Mouse (Mus musculus): Measurements from ENCODE around the gene Ints12.

DNA sequence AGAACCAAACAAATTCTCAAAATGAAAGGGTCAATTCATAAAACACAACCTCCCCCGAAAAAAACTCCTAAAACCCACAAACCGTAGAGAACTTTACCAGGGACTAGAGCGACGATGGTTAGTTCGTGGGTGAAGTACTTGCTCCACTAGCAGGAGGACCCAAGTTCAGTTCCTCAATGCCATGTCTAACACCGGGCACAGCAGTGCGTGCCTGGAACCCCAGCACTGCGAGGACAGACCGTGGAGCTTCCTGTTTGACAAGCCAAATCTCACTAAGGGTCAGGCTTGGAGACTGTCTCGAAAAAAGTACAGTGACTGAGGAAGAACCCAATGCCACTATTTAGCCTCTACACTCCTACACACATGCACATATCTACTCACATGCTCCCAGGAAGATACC lies 16.1 kb upstream of the Ints12 start:
- TF ChIP-seq CTCF (IDR thresholded peaks at IDR 0.05; ENCODE audit: insufficient read depth, low read length) (no peak), POLR2A (IDR thresholded peaks at IDR 0.05; ENCODE audit: borderline replicate concordance, extremely low read depth, low read depth, low read length) (no peak)

All from lung, adult 2 months (tissue).